Mouse (Mus musculus) small intestine, adult 2 months (tissue): ENCODE data around the gene Cflar. TPM values are rescaled to one million over a fixed set of nuclear protein-coding genes. Genes with fewer than 3 reads are reported as not detected.
"Not testable (repeated sequence)": the region's sequence is repeated elsewhere in the genome, so short reads cannot be mapped to it uniquely, and the experiment has no call there.

Source experiments
- H3K27ac ChIP-seq: fragments of 200-500 bp; 2 replicates; pipeline ENCODE4 v1.5.1; 2012; ENCODE audit warnings: low read depth, low read length, control low read depth, inconsistent platforms; ENCODE audit not compliant: insufficient read depth
- H3K27me3 ChIP-seq: fragments of 200-500 bp; 2 replicates; pipeline ENCODE4 v1.6.1; 2012; ENCODE audit warnings: mild to moderate bottlenecking, moderate library complexity, low read length, inconsistent platforms; ENCODE audit not compliant: control insufficient read depth, insufficient read depth
- H3K36me3 ChIP-seq: fragments of 200-500 bp; 2 replicates; pipeline ENCODE4 v1.6.1; 2012; ENCODE audit warnings: mild to moderate bottlenecking, low read length, control low read depth, inconsistent platforms; ENCODE audit not compliant: control insufficient read depth, insufficient read depth
- H3K4me1 ChIP-seq: fragments of 200-500 bp; 2 replicates; pipeline ENCODE4 v1.6.1; 2012; ENCODE audit warnings: low read length, inconsistent platforms, mixed read lengths; ENCODE audit not compliant: control insufficient read depth, insufficient read depth, insufficient read length
- H3K4me3 ChIP-seq: fragments of 200-500 bp; 2 replicates; pipeline ENCODE4 v1.5.1; 2012; ENCODE audit warnings: low read depth, mild to moderate bottlenecking, control low read depth, inconsistent platforms, low read length, moderate library complexity
- CTCF ChIP-seq: fragments of 200-500 bp; IDR thresholded peaks from 2 replicates; pipeline ENCODE4 v1.5.1; 2012; ENCODE audit warnings: low read depth, mild to moderate bottlenecking, control low read depth, inconsistent platforms, low read length, moderate library complexity, mixed read lengths; ENCODE audit not compliant: insufficient replicate concordance, insufficient read length; ENCODE audit errors: extremely low read depth
- POLR2A ChIP-seq: fragments of 200-500 bp; IDR thresholded peaks from 2 replicates; pipeline ENCODE4 v1.6.1; 2012; ENCODE audit warnings: low read depth, mild to moderate bottlenecking, control low read depth, inconsistent platforms, low read length, moderate library complexity
- WGBS: fragments of 180-500 bp; shearing (Covaris S2); methylation state at CpG from one replicate; pipeline ENCODE4 v1.1.7; 2018; 5-methylcytosine and 5-hydroxymethylcytosine counted together
- polyA plus RNA-seq: library from polyadenylated mRNA; depleted of rRNA; stranded (reverse); fragments of >200 nt; gene quantifications from 2 replicates; pipeline ENCODE4 v1.2.3, GENCODE M21; 2012

Gene Cflar
- polyA plus RNA-seq, 1 experiment: 29.5 TPM

DNA sequence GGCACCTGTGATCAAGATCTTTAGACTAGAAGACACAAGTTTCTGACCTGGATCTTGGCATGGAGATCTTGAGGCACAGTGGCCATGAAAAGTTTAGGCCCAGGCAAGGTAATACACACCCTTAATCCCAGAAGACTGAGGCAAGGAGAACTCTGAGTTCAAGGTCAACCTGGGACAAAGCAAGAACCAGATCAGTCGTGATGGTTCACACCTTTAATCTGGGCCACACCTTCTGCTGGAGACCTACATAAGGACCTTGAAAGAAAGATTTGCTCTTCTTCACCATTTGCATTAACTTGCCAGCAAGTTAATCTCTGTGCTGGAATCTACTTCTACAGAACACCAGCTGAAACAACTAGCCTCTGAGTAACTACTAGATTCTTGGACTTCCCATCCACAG is 49.3 kb downstream of the Cflar start:
- Histone ChIP-seq H3K4me1 (peaks cover 4% of the 10 kb centered on the region; the same call in 1 of the 2 replicates), H3K4me3 (no peak overlapping the region), H3K36me3 (peaks cover 27% of the 10 kb centered on the region), H3K27ac (no peak overlapping the region), H3K27me3 (no peaks in the 10 kb centered on the region)
- TF ChIP-seq CTCF: no peak
- TF ChIP-seq POLR2A: no peak
- WGBS: 28% methylated on average over 1 of the region's 1 CpGs

DNA sequence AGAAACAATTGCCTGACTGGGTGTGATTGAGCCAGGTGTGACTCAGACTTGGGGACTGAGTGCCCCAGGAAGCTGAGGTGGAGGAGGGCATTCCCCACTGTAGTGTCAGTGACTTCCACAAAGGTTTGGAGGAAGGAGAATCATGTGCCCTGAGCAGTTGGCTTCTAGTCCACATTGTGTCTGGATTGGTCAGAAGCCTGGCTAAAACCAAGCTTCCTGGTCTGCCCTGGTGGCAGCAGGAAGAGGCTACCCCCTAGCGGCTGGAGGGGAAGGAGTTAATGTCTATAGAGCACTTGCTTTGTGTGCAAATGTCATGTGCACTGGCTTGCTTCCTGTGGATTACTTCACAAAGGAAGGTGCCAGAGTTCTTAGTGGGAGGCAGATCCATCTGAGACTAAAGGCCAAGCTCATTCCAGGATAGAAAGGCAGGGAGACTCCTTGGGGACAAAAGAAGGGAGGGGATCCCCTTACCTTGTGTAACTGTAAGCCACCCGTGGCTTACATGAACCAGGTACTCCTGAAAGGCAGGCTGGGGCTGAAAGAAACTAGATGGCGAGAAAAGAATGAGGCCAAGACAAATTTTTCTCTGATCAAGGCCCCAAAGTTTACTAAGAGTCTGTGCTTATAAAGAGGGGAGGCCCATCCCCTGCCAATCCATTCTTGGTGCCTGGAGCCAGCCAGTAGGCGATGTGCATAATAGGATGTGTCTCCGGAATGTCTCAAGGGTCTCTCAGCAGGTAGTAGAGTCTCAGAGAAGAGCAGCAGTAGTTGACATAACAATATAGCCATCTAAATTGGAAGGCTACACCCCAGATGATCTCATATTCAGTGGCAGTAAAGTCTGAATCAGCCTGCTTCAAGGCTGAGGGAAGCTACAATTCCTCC is 50.3 kb downstream of the Cflar start:
- WGBS: 75% methylated on average over 5 of the region's 5 CpGs
- TF ChIP-seq CTCF: 0 out of 2 replicates have a peak, but pooled peaks have one; percentile 7
- not testable (repeated sequence) for H3K27me3 ChIP-seq, H3K4me3 ChIP-seq, H3K4me1 ChIP-seq
- H3K27ac ChIP-seq: peak overlapping the region; percentile 59; the same call in 1 of the 2 replicates
- H3K36me3 ChIP-seq: peaks cover 21% of the 10 kb centered on the region

DNA sequence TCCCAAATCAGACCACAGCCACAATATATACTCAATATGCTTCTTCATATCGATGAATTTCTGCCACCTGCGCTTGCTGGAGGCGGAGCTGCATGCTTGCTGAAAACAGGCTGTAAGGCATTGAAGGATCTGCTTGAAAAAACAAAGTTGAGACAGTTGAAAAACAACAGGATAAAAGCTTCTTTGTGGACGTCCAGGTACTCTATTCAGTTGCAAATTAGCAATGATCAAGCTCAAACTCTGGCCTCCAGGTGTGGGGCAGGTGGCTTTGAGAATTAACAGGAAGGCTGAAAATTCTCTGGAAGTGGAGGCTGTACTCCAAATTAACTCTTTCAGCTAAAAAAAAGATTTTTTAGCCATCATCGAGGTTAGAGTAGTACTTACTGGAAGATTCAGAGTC is 51.3 kb downstream of the Cflar start:
- H3K36me3 ChIP-seq: peaks cover 17% of the 10 kb centered on the region
- H3K27ac ChIP-seq: no peak overlapping the region
- H3K4me1 ChIP-seq: peaks cover 4% of the 10 kb centered on the region; the same call in 1 of the 2 replicates
- WGBS: 87% methylated on average over 5 of the region's 5 CpGs
- no peaks in the 10 kb centered on the region for H3K27me3 ChIP-seq
- no peak overlapping the region for H3K4me3 ChIP-seq
- TF ChIP-seq POLR2A: no peak

DNA sequence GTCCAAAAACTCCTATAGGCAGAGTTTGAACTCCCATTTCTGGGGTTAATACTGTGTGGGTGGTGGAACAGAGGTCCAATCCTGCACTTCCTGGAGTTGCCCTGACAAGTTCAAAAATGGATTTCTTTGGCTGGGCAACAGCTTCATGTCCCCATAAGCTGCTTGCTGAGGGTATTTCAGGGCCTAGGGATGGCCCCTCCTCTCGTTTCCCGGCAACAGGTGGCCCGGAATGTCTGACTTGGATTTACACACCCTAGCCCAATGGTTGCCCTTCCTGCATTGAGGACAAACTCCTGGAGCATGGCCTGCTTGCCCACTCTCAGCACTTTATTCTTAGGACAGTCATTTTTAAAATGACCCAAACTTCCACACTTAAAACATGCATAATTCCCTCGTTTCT is 55.1 kb downstream of the Cflar start:
- not testable (repeated sequence) for H3K27me3 ChIP-seq, H3K27ac ChIP-seq, H3K4me1 ChIP-seq, H3K4me3 ChIP-seq, H3K36me3 ChIP-seq
- 79% methylated on average over 4 of the region's 4 CpGs for WGBS

DNA sequence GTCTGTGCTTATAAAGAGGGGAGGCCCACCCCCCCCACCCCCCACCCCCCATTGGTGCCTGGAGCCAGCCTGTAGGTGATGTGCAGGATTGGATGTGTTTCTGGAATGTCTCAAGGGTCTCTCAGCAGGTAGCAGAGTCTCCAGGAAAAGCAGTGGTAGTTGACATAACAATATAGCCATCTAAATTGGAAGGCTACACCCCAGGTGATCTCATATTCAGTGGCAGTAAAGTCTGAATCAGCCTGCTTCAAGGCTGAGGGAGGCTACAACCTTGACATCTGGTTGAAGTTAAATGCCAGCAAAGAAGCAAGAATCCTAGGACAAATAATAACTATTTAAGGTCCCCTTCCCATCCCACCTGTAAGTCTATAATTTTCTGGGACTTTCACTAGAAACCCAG is 57.8 kb downstream of the Cflar start:
- Histone ChIP-seq H3K4me1 (peaks cover 6% of the 10 kb centered on the region), H3K4me3 (no peak overlapping the region), H3K36me3 (no peaks in the 10 kb centered on the region), H3K27me3 (no peaks in the 10 kb centered on the region), H3K27ac (no peak overlapping the region)
- no peak for TF ChIP-seq CTCF
- no peak for TF ChIP-seq POLR2A

DNA sequence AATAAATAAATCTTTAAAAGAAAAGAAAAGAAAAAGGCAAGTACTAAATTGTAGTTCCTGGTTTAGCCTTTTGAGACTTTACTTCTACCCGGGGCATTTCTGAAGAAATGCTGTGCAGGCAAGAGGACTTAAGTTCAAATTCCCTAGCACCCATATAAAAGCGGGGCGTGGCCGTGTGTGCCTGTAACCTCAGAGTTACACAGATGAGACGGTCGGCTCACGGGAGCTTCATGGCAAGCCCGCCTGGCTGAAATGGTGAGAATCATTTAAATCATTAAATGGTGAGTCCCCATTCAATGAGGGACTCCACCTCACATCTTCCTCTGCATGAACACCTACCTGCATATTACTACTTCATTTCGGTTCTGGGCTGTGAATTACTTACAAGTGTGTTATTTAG is 58.4 kb downstream of the Cflar start:
- Histone ChIP-seq H3K4me1 (peaks cover 6% of the 10 kb centered on the region), H3K27ac (no peak overlapping the region), H3K4me3 (peak overlapping the region; percentile 31), H3K27me3 (no peaks in the 10 kb centered on the region), H3K36me3 (no peaks in the 10 kb centered on the region)
- 20% methylated on average over 9 of the region's 9 CpGs for WGBS
- TF ChIP-seq POLR2A: no peak
- TF ChIP-seq CTCF: no peak

DNA sequence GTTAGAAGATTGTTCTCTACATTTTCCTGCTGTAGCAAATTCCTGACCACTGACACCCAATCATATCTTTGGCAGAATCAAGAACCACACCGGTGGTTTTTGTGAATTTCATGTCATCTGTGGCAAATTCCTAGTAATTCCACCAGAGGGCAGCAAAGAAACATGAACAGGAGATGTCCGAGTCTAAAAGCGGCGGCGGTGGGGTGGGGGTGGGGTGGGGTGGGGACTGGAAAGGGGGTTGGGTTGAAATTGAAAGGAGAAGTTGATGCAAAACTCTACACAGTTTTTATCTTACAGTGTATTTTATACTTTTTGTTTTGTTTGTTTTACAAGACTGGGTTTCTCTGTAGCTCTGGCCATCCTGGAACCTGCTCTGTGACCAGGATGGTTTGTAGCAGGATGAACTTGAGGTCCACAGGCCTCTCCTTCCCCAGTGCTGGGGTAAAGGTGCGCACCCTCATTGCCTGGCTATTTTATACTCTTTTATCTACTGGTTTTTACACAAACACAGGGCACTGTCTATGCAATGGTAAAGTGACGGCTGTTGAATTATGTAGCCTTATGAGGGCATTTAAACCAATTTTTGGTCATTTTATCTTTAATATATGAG is 58.9 kb downstream of the Cflar start:
- H3K4me3 ChIP-seq: no peak overlapping the region
- H3K27me3 ChIP-seq: no peaks in the 10 kb centered on the region
- WGBS: 21% methylated on average over 7 of the region's 7 CpGs
- no peak for TF ChIP-seq POLR2A
- peak; percentile 55; the same call in 1 of the 2 replicates for TF ChIP-seq CTCF
- peaks cover 6% of the 10 kb centered on the region for H3K4me1 ChIP-seq
- no peak overlapping the region for H3K27ac ChIP-seq
- H3K36me3 ChIP-seq: no peaks in the 10 kb centered on the region
